8 mouse cellular contexts compared by ENCODE assay signal in the genomic region with DNA sequence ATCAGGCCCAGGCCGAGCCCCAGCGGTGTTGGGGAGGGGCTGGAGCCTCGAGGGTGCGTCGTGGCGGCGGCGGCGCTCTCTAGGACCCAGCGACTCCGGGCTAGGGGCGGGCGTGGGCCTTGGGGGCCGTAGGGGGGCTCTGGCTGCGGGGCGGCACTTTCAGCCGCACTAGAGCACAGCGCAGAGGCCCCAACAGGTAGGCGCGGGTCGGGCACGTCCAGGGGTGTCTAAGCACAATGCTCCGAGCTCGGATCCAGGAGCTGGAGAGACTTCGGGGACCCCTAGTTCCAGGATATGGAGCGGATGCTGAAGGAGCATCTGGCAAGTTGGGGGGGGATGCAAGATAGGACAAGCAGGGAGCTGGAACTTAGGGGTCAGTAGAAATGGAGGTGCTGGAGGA. TPM values are rescaled to one million over a fixed set of nuclear protein-coding genes. Genes with fewer than 3 reads are reported as not detected.
DNase-seq lines count a peak whose midpoint lies in the region; ATAC-seq and TF ChIP-seq lines count a peak whose summit lies in the region.

No protein-coding gene starts in this region.

- H3K4me3 ChIP-seq in heart, embryonic 11.5 days (ENCODE audit: low read depth, low read length): peak overlapping the region; percentile 65
- H3K4me3 ChIP-seq in hindbrain, embryonic 10.5 days: peak overlapping the region; percentile 75
- H3K4me3 ChIP-seq in liver, postnatal 0 days (ENCODE audit: low read depth, low read length): peak overlapping the region; percentile 40
- peak overlapping the region; percentile 74 for H3K4me3 ChIP-seq in stomach, embryonic 14.5 days (ENCODE audit: low read depth, low read length)

- no peak for TF ChIP-seq CTCF in liver, postnatal 0 days (IDR thresholded peaks at IDR 0.05; ENCODE audit: low read depth)

- peak overlapping the region; percentile 80 for H3K4me2 ChIP-seq in heart, embryonic 11.5 days
- peak overlapping the region; percentile 58 for H3K4me2 ChIP-seq in liver, postnatal 0 days (ENCODE audit: low read depth, low read length)
- H3K4me2 ChIP-seq in stomach, embryonic 14.5 days (replicated peaks; ENCODE audit: low read depth, low read length): peak overlapping the region; percentile 86

- no peaks in the 10 kb centered on the region for H3K9me3 ChIP-seq in heart, embryonic 11.5 days (replicated peaks; ENCODE audit: control insufficient read depth, low read length)
- peaks cover 6% of the 10 kb centered on the region; the same call in 1 of the 2 replicates for H3K9me3 ChIP-seq in hindbrain, embryonic 10.5 days
- no peaks in the 10 kb centered on the region for H3K9me3 ChIP-seq in liver, postnatal 0 days (ENCODE audit: low read length)
- no peaks in the 10 kb centered on the region for H3K9me3 ChIP-seq in stomach, embryonic 14.5 days (ENCODE audit: control insufficient read depth, low read depth, low read length)

- TF ChIP-seq EP300 in liver, postnatal 0 days (IDR thresholded peaks at IDR 0.05; ENCODE audit: low read depth): no peak

- H3K9ac ChIP-seq in heart, embryonic 11.5 days (ENCODE audit: low read depth, low read length): peak overlapping the region; percentile 81
- peak overlapping the region; percentile 61 for H3K9ac ChIP-seq in liver, postnatal 0 days (replicated peaks)
- peak overlapping the region; percentile 83 for H3K9ac ChIP-seq in stomach, embryonic 14.5 days (replicated peaks; ENCODE audit: low read depth, low read length)

- H3K4me1 ChIP-seq in heart, embryonic 11.5 days (ENCODE audit: control insufficient read depth, insufficient read depth, low read length): peaks cover 11% of the 10 kb centered on the region
- H3K4me1 ChIP-seq in hindbrain, embryonic 10.5 days (replicated peaks): peaks cover 44% of the 10 kb centered on the region
- H3K4me1 ChIP-seq in liver, postnatal 0 days (ENCODE audit: insufficient read depth): peaks cover 7% of the 10 kb centered on the region; the same call in 1 of the 2 replicates
- H3K4me1 ChIP-seq in stomach, embryonic 14.5 days (ENCODE audit: control insufficient read depth, insufficient read depth, low read length): peaks cover 13% of the 10 kb centered on the region

- H3K27me3 ChIP-seq in heart, embryonic 11.5 days (ENCODE audit: control insufficient read depth, insufficient read depth, low read length): no peaks in the 10 kb centered on the region
- H3K27me3 ChIP-seq in hindbrain, embryonic 10.5 days (ENCODE audit: insufficient read depth, poor library complexity, severe bottlenecking): no peaks in the 10 kb centered on the region
- peaks cover 20% of the 10 kb centered on the region for H3K27me3 ChIP-seq in liver, postnatal 0 days (ENCODE audit: insufficient read depth, low read length)
- no peaks in the 10 kb centered on the region for H3K27me3 ChIP-seq in stomach, embryonic 14.5 days (ENCODE audit: control insufficient read depth, insufficient read depth, low read length)

- peak overlapping the region; percentile 63 for H3K27ac ChIP-seq in heart, embryonic 11.5 days (ENCODE audit: low read depth, low read length)
- peak overlapping the region; percentile 98 for H3K27ac ChIP-seq in hindbrain, embryonic 10.5 days
- no peak overlapping the region for H3K27ac ChIP-seq in liver, postnatal 0 days (ENCODE audit: low read depth)
- H3K27ac ChIP-seq in stomach, embryonic 14.5 days (ENCODE audit: low read length): peak overlapping the region; percentile 90

- no peak for DNase-seq in heart, adult 9 months (ENCODE audit: low spot score in 2 of 2)
- DNase-seq in embryo, embryonic 11.5 days (ENCODE audit: low read depth, low spot score): peak; percentile 51
- peak; percentile 82 for DNase-seq in hindbrain, embryonic 10.5 days (ENCODE audit: low spot score)
- DNase-seq in liver, postnatal 0 days: no peak
- no peak for DNase-seq in frontal cortex, postnatal 14 days (ENCODE audit: low spot score in 2 of 2)
- DNase-seq in cerebellum, adult 9-11 months: no peak

- H3K36me3 ChIP-seq in heart, embryonic 11.5 days (ENCODE audit: control insufficient read depth, insufficient read depth, low read length): peaks cover 23% of the 10 kb centered on the region
- peaks cover 62% of the 10 kb centered on the region for H3K36me3 ChIP-seq in hindbrain, embryonic 10.5 days
- H3K36me3 ChIP-seq in liver, postnatal 0 days (replicated peaks; ENCODE audit: insufficient read depth, low read length): peaks cover 12% of the 10 kb centered on the region
- peaks cover 45% of the 10 kb centered on the region for H3K36me3 ChIP-seq in stomach, embryonic 14.5 days (ENCODE audit: control insufficient read depth, insufficient read depth, low read length)

- under 1% methylated on average over 26 of the region's 26 CpGs for WGBS in heart, embryonic 11.5 days (ENCODE audit: insufficient replicate concordance)
- 2% methylated on average over 26 of the region's 26 CpGs for WGBS in hindbrain, embryonic 10.5 days
- 3% methylated on average over 26 of the region's 26 CpGs for WGBS in liver, postnatal 0 days (ENCODE audit: insufficient replicate concordance)
- under 1% methylated on average over 26 of the region's 26 CpGs for WGBS in stomach, embryonic 14.5 days

- ATAC-seq in heart, embryonic 11.5 days (replicated peaks; ENCODE audit: insufficient number of reproducible peaks, low FRiP score, low TSS enrichment): peak; percentile 70
- ATAC-seq in liver, postnatal 0 days: no peak
- peak; percentile 83 for ATAC-seq in stomach, embryonic 14.5 days (ENCODE audit: insufficient number of reproducible peaks, insufficient read depth, low FRiP score, low read depth)

RNA-seq across cellular contexts. Expression of a gene that starts 0.3 kb away (rescaled TPM):
- 246 and 248 TPM in 2 replicates for polyA plus RNA-seq in heart, embryonic 11.5 days (2014; fragmentation: Nextera tagmentation; extraction: Ambion mirVana)
- 307 and 334 TPM in 2 replicates for polyA plus RNA-seq in hindbrain, embryonic 10.5 days (2016; fragmentation: Nextera tagmentation; extraction: Ambion mirVana)
- polyA plus RNA-seq in liver, postnatal 0 days (2015; fragmentation: Nextera tagmentation; extraction: Ambion mirVana): 14.1 and 14.6 TPM in 2 replicates
- polyA plus RNA-seq in stomach, embryonic 14.5 days (2014; fragmentation: Nextera tagmentation; extraction: Ambion mirVana): 633 and 721 TPM in 2 replicates

RNA-seq across cellular contexts. Expression of a gene that starts 23.9 kb away (rescaled TPM):
- polyA plus RNA-seq in heart, embryonic 11.5 days (2014; fragmentation: Nextera tagmentation; extraction: Ambion mirVana): 18.2 and 18.9 TPM in 2 replicates
- 54.8 and 82.1 TPM in 2 replicates for polyA plus RNA-seq in hindbrain, embryonic 10.5 days (2016; fragmentation: Nextera tagmentation; extraction: Ambion mirVana)
- polyA plus RNA-seq in liver, postnatal 0 days (2015; fragmentation: Nextera tagmentation; extraction: Ambion mirVana): 13.2 and 15.8 TPM in 2 replicates
- polyA plus RNA-seq in stomach, embryonic 14.5 days (2014; fragmentation: Nextera tagmentation; extraction: Ambion mirVana): 36.0 and 37.1 TPM in 2 replicates

RNA-seq across cellular contexts. Expression of a gene that starts 49.5 kb away (rescaled TPM):
- polyA plus RNA-seq in heart, embryonic 11.5 days (2014; fragmentation: Nextera tagmentation; extraction: Ambion mirVana): 760 and 778 TPM in 2 replicates
- polyA plus RNA-seq in hindbrain, embryonic 10.5 days (2016; fragmentation: Nextera tagmentation; extraction: Ambion mirVana): 412 and 491 TPM in 2 replicates
- polyA plus RNA-seq in liver, postnatal 0 days (2015; fragmentation: Nextera tagmentation; extraction: Ambion mirVana): 312 and 329 TPM in 2 replicates
- 388 and 401 TPM in 2 replicates for polyA plus RNA-seq in stomach, embryonic 14.5 days (2014; fragmentation: Nextera tagmentation; extraction: Ambion mirVana)

RNA-seq across cellular contexts. Expression of a gene that starts 49.8 kb away (rescaled TPM):
- polyA plus RNA-seq in heart, embryonic 11.5 days (2014; fragmentation: Nextera tagmentation; extraction: Ambion mirVana): 4.5 and 4.7 TPM in 2 replicates
- 11.4 and 12.0 TPM in 2 replicates for polyA plus RNA-seq in hindbrain, embryonic 10.5 days (2016; fragmentation: Nextera tagmentation; extraction: Ambion mirVana)
- 0.32 and 0.47 TPM in 2 replicates for polyA plus RNA-seq in liver, postnatal 0 days (2015; fragmentation: Nextera tagmentation; extraction: Ambion mirVana)
- 5.9 and 7.4 TPM in 2 replicates for polyA plus RNA-seq in stomach, embryonic 14.5 days (2014; fragmentation: Nextera tagmentation; extraction: Ambion mirVana)

Comparison
In these comparisons a context has a peak if more than half of its experiments do, and no peak if none do; other contexts are left out.
1. DNase-seq: peak in embryo, embryonic 11.5 days (single experiment) and hindbrain, embryonic 10.5 days (single experiment); none in heart, adult 9 months (0 of 2), liver, postnatal 0 days (single experiment), frontal cortex, postnatal 14 days (0 of 2) and cerebellum, adult 9-11 months (single experiment).
2. RNA of a gene that starts 0.3 kb away (polyA plus RNA-seq): 633 to 721 TPM in stomach, embryonic 14.5 days, 307 to 334 TPM in hindbrain, embryonic 10.5 days and 246 to 248 TPM in heart, embryonic 11.5 days; 14.1 to 14.6 TPM in liver, postnatal 0 days; every median in the first group is over 10 times any median in the second.
3. Peak in every context shown above with its lines, with median percentiles within 50 percentile points of each other: H3K4me2 ChIP-seq, H3K4me3 ChIP-seq and H3K9ac ChIP-seq.